Mouse (Mus musculus): ENCODE measurements around the gene Znhit3. TPM values are rescaled to one million over a fixed set of nuclear protein-coding genes. Genes with fewer than 3 reads are reported as not detected.

The Znhit3 gene
- polyA plus RNA-seq, 1 experiment: 20.2 TPM

- H3K4me1 ChIP-seq (ENCODE audit: control insufficient read depth, insufficient read depth, low read length): no peaks in the 10 kb centered on the region
- TF ChIP-seq CTCF (IDR thresholded peaks at IDR 0.05; ENCODE audit: borderline replicate concordance, insufficient read depth, low read length) (no peak), POLR2A (IDR thresholded peaks at IDR 0.05; ENCODE audit: low read depth, low read length) (no peak)
- no peak overlapping the region for H3K4me3 ChIP-seq (ENCODE audit: insufficient read depth, low read length)
- no peak overlapping the region for H3K27ac ChIP-seq (ENCODE audit: insufficient read depth, low read length)
Observed at GRCm38 (mm10) chr11:84939508-84940053, 23.4 kb upstream of the Znhit3 start.

- no peak overlapping the region for H3K27ac ChIP-seq (ENCODE audit: insufficient read depth, low read length)
- H3K4me1 ChIP-seq (ENCODE audit: control insufficient read depth, insufficient read depth, low read length): no peaks in the 10 kb centered on the region
- TF ChIP-seq CTCF (IDR thresholded peaks at IDR 0.05; ENCODE audit: borderline replicate concordance, insufficient read depth, low read length): no peak
- no peak for TF ChIP-seq POLR2A (IDR thresholded peaks at IDR 0.05; ENCODE audit: low read depth, low read length)
- H3K4me3 ChIP-seq (ENCODE audit: insufficient read depth, low read length): no peak overlapping the region
Observed at GRCm38 (mm10) chr11:84932261-84932660, 16.1 kb upstream of the Znhit3 start.

GRCm38 (mm10) chr11:84920981-84921380, 4.8 kb upstream of the Znhit3 start:
- peaks cover 5% of the 10 kb centered on the region; the same call in 1 of the 2 replicates for H3K4me1 ChIP-seq (ENCODE audit: control insufficient read depth, insufficient read depth, low read length)
- H3K4me3 ChIP-seq (ENCODE audit: insufficient read depth, low read length): no peak overlapping the region
- TF ChIP-seq CTCF (IDR thresholded peaks at IDR 0.05; ENCODE audit: borderline replicate concordance, insufficient read depth, low read length) (no peak), POLR2A (IDR thresholded peaks at IDR 0.05; ENCODE audit: low read depth, low read length) (no peak)
- H3K27ac ChIP-seq (ENCODE audit: insufficient read depth, low read length): no peak overlapping the region

- Histone ChIP-seq H3K4me3 (ENCODE audit: insufficient read depth, low read length) (no peak overlapping the region), H3K4me1 (ENCODE audit: control insufficient read depth, insufficient read depth, low read length) (peaks cover 5% of the 10 kb centered on the region; the same call in 1 of the 2 replicates), H3K27ac (ENCODE audit: insufficient read depth, low read length) (no peak overlapping the region)
- no peak for TF ChIP-seq CTCF (IDR thresholded peaks at IDR 0.05; ENCODE audit: borderline replicate concordance, insufficient read depth, low read length)
- TF ChIP-seq POLR2A (IDR thresholded peaks at IDR 0.05; ENCODE audit: low read depth, low read length): no peak
Observed at GRCm38 (mm10) chr11:84919951-84920350, 3.8 kb upstream of the Znhit3 start.

GRCm38 (mm10) chr11:84919276-84919675, 3.1 kb upstream of the Znhit3 start:
- Histone ChIP-seq H3K27ac (ENCODE audit: insufficient read depth, low read length) (no peak overlapping the region), H3K4me1 (ENCODE audit: control insufficient read depth, insufficient read depth, low read length) (peaks cover 5% of the 10 kb centered on the region; the same call in 1 of the 2 replicates), H3K4me3 (ENCODE audit: insufficient read depth, low read length) (no peak overlapping the region)
- no peak for TF ChIP-seq POLR2A (IDR thresholded peaks at IDR 0.05; ENCODE audit: low read depth, low read length)
- TF ChIP-seq CTCF (IDR thresholded peaks at IDR 0.05; ENCODE audit: borderline replicate concordance, insufficient read depth, low read length): no peak

- Histone ChIP-seq H3K4me1 (ENCODE audit: control insufficient read depth, insufficient read depth, low read length) (peaks cover 5% of the 10 kb centered on the region; the same call in 1 of the 2 replicates), H3K4me3 (ENCODE audit: insufficient read depth, low read length) (no peak overlapping the region), H3K27ac (ENCODE audit: insufficient read depth, low read length) (no peak overlapping the region)
- TF ChIP-seq CTCF (IDR thresholded peaks at IDR 0.05; ENCODE audit: borderline replicate concordance, insufficient read depth, low read length) (peak; percentile 90), POLR2A (IDR thresholded peaks at IDR 0.05; ENCODE audit: low read depth, low read length) (no peak)
Observed at GRCm38 (mm10) chr11:84918425-84918824, 2.3 kb upstream of the Znhit3 start.

GRCm38 (mm10) chr11:84916703-84917300, 636 bp upstream of the Znhit3 start:
- peak overlapping the region; percentile 9; the same call in 1 of the 2 replicates for H3K4me3 ChIP-seq (ENCODE audit: insufficient read depth, low read length)
- no peak for TF ChIP-seq CTCF (IDR thresholded peaks at IDR 0.05; ENCODE audit: borderline replicate concordance, insufficient read depth, low read length)
- 0 out of 2 replicates have a peak, but pooled peaks have one; percentile 27 for TF ChIP-seq POLR2A (IDR thresholded peaks at IDR 0.05; ENCODE audit: low read depth, low read length)
- peaks cover 5% of the 10 kb centered on the region for H3K4me1 ChIP-seq (ENCODE audit: control insufficient read depth, insufficient read depth, low read length)
- H3K27ac ChIP-seq (ENCODE audit: insufficient read depth, low read length): peak overlapping the region; percentile 75

GRCm38 (mm10) chr11:84914673-84915072, 1.5 kb downstream of the Znhit3 start:
- Histone ChIP-seq H3K4me3 (ENCODE audit: insufficient read depth, low read length) (no peak overlapping the region), H3K27ac (ENCODE audit: insufficient read depth, low read length) (no peak overlapping the region), H3K4me1 (ENCODE audit: control insufficient read depth, insufficient read depth, low read length) (peaks cover 5% of the 10 kb centered on the region)
- no peak for TF ChIP-seq CTCF (IDR thresholded peaks at IDR 0.05; ENCODE audit: borderline replicate concordance, insufficient read depth, low read length)
- TF ChIP-seq POLR2A (IDR thresholded peaks at IDR 0.05; ENCODE audit: low read depth, low read length): no peak

GRCm38 (mm10) chr11:84910411-84910810, 5.8 kb downstream of the Znhit3 start:
- H3K4me1 ChIP-seq (ENCODE audit: control insufficient read depth, insufficient read depth, low read length): no peaks in the 10 kb centered on the region; the same call in 1 of the 2 replicates
- no peak for TF ChIP-seq POLR2A (IDR thresholded peaks at IDR 0.05; ENCODE audit: low read depth, low read length)
- no peak for TF ChIP-seq CTCF (IDR thresholded peaks at IDR 0.05; ENCODE audit: borderline replicate concordance, insufficient read depth, low read length)
- H3K4me3 ChIP-seq (ENCODE audit: insufficient read depth, low read length): no peak overlapping the region
- no peak overlapping the region for H3K27ac ChIP-seq (ENCODE audit: insufficient read depth, low read length)

- Histone ChIP-seq H3K27ac (ENCODE audit: insufficient read depth, low read length) (no peak overlapping the region), H3K4me3 (ENCODE audit: insufficient read depth, low read length) (no peak overlapping the region), H3K4me1 (ENCODE audit: control insufficient read depth, insufficient read depth, low read length) (no peaks in the 10 kb centered on the region; the same call in 1 of the 2 replicates)
- TF ChIP-seq POLR2A (IDR thresholded peaks at IDR 0.05; ENCODE audit: low read depth, low read length): no peak
- no peak for TF ChIP-seq CTCF (IDR thresholded peaks at IDR 0.05; ENCODE audit: borderline replicate concordance, insufficient read depth, low read length)
Observed at GRCm38 (mm10) chr11:84908480-84908879, 7.7 kb downstream of the Znhit3 start.

Measured in embryonic fibroblast, embryonic 13.5 days (primary cell).